Mouse (Mus musculus) kidney, postnatal 0 days (tissue): ENCODE measurements at regions not wholly inside any gene's neighbourhood (a gene's known extent, or its start where the extent isn't known, plus 50 kb on each side); places are given as distances from the start of the nearest gene placed in this dataset.

ENCODE experiments used
- ATAC-seq: fragments of 200-750 bp; cut with Nextera tagmentation; replicated peaks from 2 replicates; pipeline ENCODE4 v1.8.0; 2017; ENCODE audit warnings: low read depth, moderate number of reproducible peaks, moderate TSS enrichment, moderate library complexity; ENCODE audit not compliant: low FRiP score
- DNase-seq: peaks from one replicate; pipeline ENCODE4 v3.0.0-alpha.2; 2016; ENCODE audit warnings: low spot score
- H3K27ac ChIP-seq: fragments of 300-500 bp; sonication (generic); 2 replicates; pipeline ENCODE4 v1.5.1; 2014; ENCODE audit warnings: mild to moderate bottlenecking
- H3K27me3 ChIP-seq: fragments of 300-500 bp; sonication (generic); 2 replicates; pipeline ENCODE4 v1.6.1; 2014; ENCODE audit warnings: low read length, mixed read lengths; ENCODE audit not compliant: insufficient read depth
- H3K36me3 ChIP-seq: fragments of 300-500 bp; sonication (generic); 2 replicates; pipeline ENCODE4 v1.6.1; 2014; ENCODE audit warnings: low read length, mixed read lengths; ENCODE audit not compliant: insufficient read depth
- H3K4me1 ChIP-seq: fragments of 300-500 bp; sonication (generic); replicated peaks from 2 replicates; pipeline ENCODE4 v1.6.1; 2014; ENCODE audit warnings: antibody characterized with exemption, low read length, mixed read lengths; ENCODE audit not compliant: insufficient read depth
- H3K4me2 ChIP-seq: fragments of 300-500 bp; sonication (generic); 2 replicates; pipeline ENCODE4 v1.6.1; 2014; ENCODE audit warnings: mild to moderate bottlenecking, low read length, moderate library complexity, mixed read lengths
- H3K4me3 ChIP-seq: fragments of 300-500 bp; sonication (generic); replicated peaks from 2 replicates; pipeline ENCODE4 v1.5.1; 2014; ENCODE audit warnings: low read depth, low read length
- H3K9ac ChIP-seq: fragments of 300-500 bp; sonication (generic); 2 replicates; pipeline ENCODE4 v1.6.1; 2014; ENCODE audit warnings: low read depth, low read length
- H3K9me3 ChIP-seq: fragments of 300-500 bp; sonication (generic); replicated peaks from 2 replicates; pipeline ENCODE4 v1.6.1; 2016; ENCODE audit warnings: low read length, inconsistent platforms, mixed read lengths
- CTCF ChIP-seq: IDR thresholded peaks from 2 replicates; pipeline ENCODE4 v1.5.1; 2016; ENCODE audit warnings: antibody characterized with exemption, low read depth, mild to moderate bottlenecking, moderate library complexity
- WGBS: fragments of 180-500 bp; shearing (Covaris S2); extraction: QIAGEN DNeasy Blood & Tissue Kit; methylation state at CpG from one replicate; pipeline ENCODE4 v1.1.7; 2014; 5-methylcytosine and 5-hydroxymethylcytosine counted together

GRCm38 (mm10) chr14:99632444-99632843 is 334.0 kb downstream of the Klf5 start:
- ATAC-seq = no peak
- whole genome bisulfite sequencing = 48% methylated on average over 4 of the region's 4 CpGs
- H3K9me3 ChIP-seq = no peaks in the 10 kb centered on the region
- H3K36me3 ChIP-seq = no peaks in the 10 kb centered on the region
- no peak for DNase-seq
- TF ChIP-seq CTCF = no peak
- no peak overlapping the region for H3K27ac ChIP-seq
- H3K4me3 ChIP-seq = no peak overlapping the region
- no peaks in the 10 kb centered on the region for H3K4me1 ChIP-seq
- H3K4me2 ChIP-seq = no peak overlapping the region
- H3K27me3 ChIP-seq = no peaks in the 10 kb centered on the region
- H3K9ac ChIP-seq = no peak overlapping the region

DNA sequence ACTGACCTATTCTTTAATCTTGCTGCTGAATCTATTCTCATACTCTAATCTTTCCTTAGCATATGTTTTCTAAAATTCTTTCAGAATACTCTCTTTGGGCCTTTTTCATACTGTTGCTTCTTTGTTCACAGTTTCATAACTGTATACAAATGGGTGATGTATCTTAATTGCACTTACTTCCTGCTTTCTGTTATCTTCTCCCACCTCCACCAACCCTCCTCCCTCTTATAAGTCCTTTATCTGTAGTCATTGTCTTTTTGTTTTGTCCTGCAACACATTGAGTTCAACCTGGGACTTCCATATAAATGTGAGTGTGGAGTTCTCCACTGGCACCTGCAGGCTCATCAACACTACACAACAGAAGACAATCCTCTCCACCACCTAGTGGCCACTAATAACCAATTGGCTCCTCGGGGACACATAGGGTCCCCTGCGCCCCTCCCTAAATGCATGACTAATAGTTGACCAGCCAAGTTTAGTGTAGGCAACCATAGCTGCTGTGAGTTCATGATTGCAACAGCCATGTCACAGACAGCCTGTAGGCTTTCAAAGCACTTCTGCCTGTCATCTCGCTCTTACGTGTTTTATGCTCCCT is 337.2 kb downstream of the Klf5 start:
- DNase-seq = no peak

GRCm38 (mm10) chr14:99641475-99642453 is 343.3 kb downstream of the Klf5 start:
- H3K9ac ChIP-seq = no peak overlapping the region
- no peaks in the 10 kb centered on the region for H3K27me3 ChIP-seq
- H3K4me2 ChIP-seq = no peak overlapping the region
- ATAC-seq (peak; percentile 71), DNase-seq (peak; percentile 87)
- no peak for TF ChIP-seq CTCF
- no peak overlapping the region for H3K27ac ChIP-seq
- H3K9me3 ChIP-seq = no peaks in the 10 kb centered on the region
- no peaks in the 10 kb centered on the region for H3K4me1 ChIP-seq
- no peak overlapping the region for H3K4me3 ChIP-seq
- 34% methylated on average over 15 of the region's 15 CpGs for WGBS
- H3K36me3 ChIP-seq = no peaks in the 10 kb centered on the region

More for the DNA sequence above, 337.2 kb downstream of the Klf5 start:
- WGBS = 88% methylated on average over 4 of the region's 4 CpGs
- no peaks in the 10 kb centered on the region for H3K36me3 ChIP-seq
- H3K9ac ChIP-seq = no peak overlapping the region
- no peaks in the 10 kb centered on the region for H3K9me3 ChIP-seq
- no peak; the same call in 1 of the 2 replicates for TF ChIP-seq CTCF
- ATAC-seq = no peak
- H3K4me1 ChIP-seq = no peaks in the 10 kb centered on the region
- H3K27me3 ChIP-seq = no peaks in the 10 kb centered on the region
- H3K4me3 ChIP-seq = no peak overlapping the region
- no peak overlapping the region for H3K27ac ChIP-seq
- H3K4me2 ChIP-seq = no peak overlapping the region

- H3K4me1 ChIP-seq = no peaks in the 10 kb centered on the region
- 69% methylated on average over 3 of the region's 3 CpGs for WGBS
Measured at GRCm38 (mm10) chr14:99646323-99646722, 347.8 kb downstream of the Klf5 start.

GRCm38 (mm10) chr14:99674399-99674798 is 375.9 kb downstream of the Klf5 start:
- Histone ChIP-seq H3K9ac (no peak overlapping the region), H3K27ac (no peak overlapping the region), H3K4me3 (no peak overlapping the region), H3K4me2 (no peak overlapping the region), H3K9me3 (no peaks in the 10 kb centered on the region), H3K4me1 (no peaks in the 10 kb centered on the region), H3K36me3 (no peaks in the 10 kb centered on the region), H3K27me3 (no peaks in the 10 kb centered on the region)
- no peak for TF ChIP-seq CTCF
- DNase-seq (peak; percentile 49), ATAC-seq (no peak)
- WGBS = 37% methylated on average over 3 of the region's 3 CpGs

More at GRCm38 (mm10) chr14:99646323-99646722, 347.8 kb downstream of the Klf5 start:
- ATAC-seq (no peak), DNase-seq (no peak)
- Histone ChIP-seq H3K27me3 (no peaks in the 10 kb centered on the region), H3K36me3 (no peaks in the 10 kb centered on the region), H3K4me2 (no peak overlapping the region), H3K4me3 (no peak overlapping the region), H3K9me3 (no peaks in the 10 kb centered on the region), H3K27ac (no peak overlapping the region), H3K9ac (no peak overlapping the region)
- TF ChIP-seq CTCF = no peak

- Histone ChIP-seq H3K27ac (no peak overlapping the region), H3K4me2 (no peak overlapping the region), H3K36me3 (no peaks in the 10 kb centered on the region), H3K9me3 (no peaks in the 10 kb centered on the region), H3K4me3 (no peak overlapping the region), H3K27me3 (no peaks in the 10 kb centered on the region), H3K4me1 (no peaks in the 10 kb centered on the region), H3K9ac (no peak overlapping the region)
- 79% methylated on average over 8 of the region's 8 CpGs for WGBS
- TF ChIP-seq CTCF = no peak
- DNase-seq = no peak
- no peak for ATAC-seq
Measured at GRCm38 (mm10) chr14:99687062-99687806, 388.7 kb downstream of the Klf5 start.
